Mouse (Mus musculus): ENCODE results near the gene Scamp4.
"Not testable (repeated sequence)": the region's sequence is repeated elsewhere in the genome, so short reads cannot be mapped to it uniquely, and the experiment has no call there.

Gene Scamp4

GRCm38 (mm10) chr10:80578131-80578750 is 24.4 kb upstream of the Scamp4 start:
- peak; percentile 31 to 60 for DNase-seq (ENCODE audit: low spot score in 2 of 2)

DNA sequence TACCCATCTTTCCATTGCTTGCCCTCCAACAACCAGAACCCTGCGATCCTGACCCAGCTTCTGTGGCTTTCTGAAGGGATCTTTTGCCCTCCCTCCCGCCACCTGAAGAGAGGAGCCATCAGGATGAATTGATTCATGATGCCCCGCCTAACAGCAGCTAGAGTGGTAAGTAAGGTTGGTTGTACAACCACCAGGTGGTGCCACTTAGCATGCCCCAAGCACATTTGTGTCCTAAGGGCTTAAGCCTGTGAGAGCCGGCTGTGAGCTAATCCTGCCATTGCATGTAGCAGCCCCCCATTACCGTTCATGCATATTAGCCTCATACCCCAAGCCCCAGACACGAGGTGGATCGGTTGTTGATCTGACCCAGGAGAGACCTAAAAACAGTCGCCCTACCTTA is 23.8 kb upstream of the Scamp4 start:
- peak; percentile 39 to 53 for DNase-seq (ENCODE audit: low spot score in 2 of 2)

- DNase-seq (ENCODE audit: low spot score in 2 of 2) = no peak
Observed at GRCm38 (mm10) chr10:80583047-80583446, 19.6 kb upstream of the Scamp4 start.

DNA sequence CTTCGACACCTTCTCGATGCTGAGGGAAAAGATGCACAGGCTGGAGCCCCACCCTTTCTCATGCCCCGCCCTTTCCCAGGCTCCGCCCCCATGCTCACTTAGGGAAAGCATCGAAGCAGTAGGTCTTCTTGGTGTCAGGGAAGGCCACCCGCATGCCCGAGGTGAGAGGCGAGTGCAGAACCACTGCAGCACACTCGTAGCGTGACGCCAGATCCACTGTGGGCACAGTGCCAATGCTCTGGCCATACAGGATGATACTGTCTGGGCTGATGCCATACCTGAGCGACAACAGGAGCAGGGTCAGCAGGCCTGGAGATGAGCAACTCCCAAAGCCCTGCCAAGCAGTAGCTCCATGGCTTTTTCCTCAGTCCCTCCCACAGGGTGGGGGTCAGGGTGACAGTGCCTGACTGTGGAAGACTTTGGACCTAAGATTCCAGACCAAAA is 18.6 kb upstream of the Scamp4 start:
- no peak for DNase-seq (ENCODE audit: low spot score in 2 of 2)

DNA sequence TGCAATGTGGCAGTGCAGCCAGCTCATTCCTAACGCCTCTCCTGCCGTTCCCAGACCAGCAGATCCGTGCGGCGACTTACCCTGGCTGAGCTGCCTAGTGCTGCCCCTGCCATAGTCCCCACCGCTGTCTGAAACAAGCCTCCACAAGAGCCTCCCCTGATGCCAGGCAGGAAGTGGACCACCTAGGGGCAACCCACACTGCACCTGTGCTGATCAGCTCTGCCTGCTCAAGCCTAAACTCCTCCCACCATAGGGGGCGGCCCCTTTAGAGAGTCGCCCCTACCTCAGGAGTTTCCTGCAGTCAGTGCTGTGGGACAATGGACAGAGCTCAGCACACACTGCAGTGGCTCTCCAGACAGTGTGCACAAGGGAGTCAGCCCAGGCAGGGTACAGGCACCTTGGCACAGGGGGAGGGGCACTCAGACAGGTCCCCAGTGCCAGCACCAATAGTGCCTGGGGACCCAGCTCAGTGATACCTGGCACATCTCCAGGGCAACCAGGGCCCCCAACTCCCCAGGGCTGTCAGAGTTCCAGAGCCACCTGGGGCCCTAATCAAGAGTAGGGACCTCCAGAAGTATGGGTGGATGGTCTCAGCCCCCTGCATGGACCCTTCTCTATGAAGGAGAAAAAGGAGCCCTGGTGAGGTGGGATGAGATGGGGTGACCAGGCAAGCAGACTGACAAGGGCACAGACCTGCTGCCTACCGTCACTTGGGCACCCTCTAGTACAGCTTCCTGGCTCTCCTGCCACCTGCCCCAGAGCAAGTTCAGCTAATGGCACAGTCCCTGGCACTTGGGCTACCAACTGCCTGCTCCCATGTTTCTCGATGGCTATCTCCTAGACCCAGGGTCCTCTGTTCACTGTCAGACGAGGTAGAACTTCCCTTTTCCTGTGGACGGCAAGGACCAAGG is 17.8 kb upstream of the Scamp4 start:
- no peak for DNase-seq (ENCODE audit: low spot score in 2 of 2)

DNA sequence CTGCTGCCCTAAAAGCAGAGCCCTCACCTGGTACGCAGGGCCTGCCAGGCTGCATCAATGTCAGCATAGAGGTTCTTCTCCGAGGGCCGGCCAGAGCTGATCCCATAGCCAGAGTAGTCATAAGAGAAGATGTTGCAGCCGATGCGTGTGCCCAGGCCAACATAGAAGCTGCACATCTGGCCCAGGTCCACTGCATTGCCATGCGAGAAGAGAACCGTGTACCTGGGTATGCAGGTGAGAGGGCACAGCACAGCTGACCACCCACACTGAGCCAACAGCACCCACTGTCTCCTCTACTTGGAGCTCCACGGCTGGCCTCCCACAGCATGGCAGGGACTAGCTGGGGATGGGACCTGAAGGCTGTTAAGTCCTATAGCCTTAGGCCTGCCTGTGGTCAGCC is 17.1 kb upstream of the Scamp4 start:
- no peak for DNase-seq (ENCODE audit: low spot score in 2 of 2)

DNA sequence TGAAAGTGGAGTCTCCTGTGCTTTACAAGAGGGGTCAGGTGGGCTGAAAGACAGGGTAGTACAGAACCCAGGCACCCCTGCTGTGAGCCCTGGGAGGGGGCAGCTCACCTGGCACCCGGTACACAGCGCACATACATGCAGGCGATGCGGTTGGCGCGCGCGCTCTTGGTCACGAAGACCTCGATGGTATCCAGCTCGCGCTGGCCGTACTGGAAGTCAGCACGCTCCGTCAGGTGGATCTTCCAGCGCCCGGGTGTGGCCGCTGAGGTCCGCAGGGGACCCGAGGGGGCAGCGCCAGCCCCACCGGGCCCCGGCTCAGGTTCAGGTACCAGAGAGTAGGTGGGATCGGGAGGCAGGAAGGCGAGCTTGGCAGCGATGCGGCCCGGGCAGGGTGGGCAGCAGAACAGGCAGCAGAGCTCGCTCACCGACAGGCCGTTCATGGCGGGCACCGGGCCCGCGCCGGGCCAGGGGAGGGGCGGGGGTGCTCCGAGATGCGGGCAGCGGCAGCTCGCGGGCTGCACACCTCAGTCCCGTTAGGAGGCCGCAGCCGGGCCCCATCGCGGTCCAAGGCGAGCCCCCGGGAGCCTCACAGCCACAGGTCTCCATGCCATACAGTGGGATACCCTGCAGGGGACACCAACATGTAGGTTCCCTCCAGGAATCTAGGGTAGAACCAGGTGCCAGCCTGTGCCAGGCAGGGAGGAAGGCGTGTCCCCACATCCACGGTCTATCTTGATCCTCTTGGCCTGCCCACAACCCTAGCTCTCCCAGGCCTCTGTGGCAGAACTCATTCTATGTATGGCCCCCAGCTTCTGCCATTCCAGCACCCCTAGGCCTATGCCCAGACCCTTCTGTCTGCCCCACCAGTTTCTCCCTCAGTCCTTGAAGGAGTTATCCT is 16.0 kb upstream of the Scamp4 start:
- DNase-seq (ENCODE audit: low spot score in 2 of 2) = no peak

- no peak for DNase-seq (ENCODE audit: low spot score in 2 of 2)
Observed at GRCm38 (mm10) chr10:80587305-80587657, 15.4 kb upstream of the Scamp4 start.

- no peak for DNase-seq (ENCODE audit: low spot score in 2 of 2)
Observed at GRCm38 (mm10) chr10:80589127-80589878, 13.4 kb upstream of the Scamp4 start.

DNA sequence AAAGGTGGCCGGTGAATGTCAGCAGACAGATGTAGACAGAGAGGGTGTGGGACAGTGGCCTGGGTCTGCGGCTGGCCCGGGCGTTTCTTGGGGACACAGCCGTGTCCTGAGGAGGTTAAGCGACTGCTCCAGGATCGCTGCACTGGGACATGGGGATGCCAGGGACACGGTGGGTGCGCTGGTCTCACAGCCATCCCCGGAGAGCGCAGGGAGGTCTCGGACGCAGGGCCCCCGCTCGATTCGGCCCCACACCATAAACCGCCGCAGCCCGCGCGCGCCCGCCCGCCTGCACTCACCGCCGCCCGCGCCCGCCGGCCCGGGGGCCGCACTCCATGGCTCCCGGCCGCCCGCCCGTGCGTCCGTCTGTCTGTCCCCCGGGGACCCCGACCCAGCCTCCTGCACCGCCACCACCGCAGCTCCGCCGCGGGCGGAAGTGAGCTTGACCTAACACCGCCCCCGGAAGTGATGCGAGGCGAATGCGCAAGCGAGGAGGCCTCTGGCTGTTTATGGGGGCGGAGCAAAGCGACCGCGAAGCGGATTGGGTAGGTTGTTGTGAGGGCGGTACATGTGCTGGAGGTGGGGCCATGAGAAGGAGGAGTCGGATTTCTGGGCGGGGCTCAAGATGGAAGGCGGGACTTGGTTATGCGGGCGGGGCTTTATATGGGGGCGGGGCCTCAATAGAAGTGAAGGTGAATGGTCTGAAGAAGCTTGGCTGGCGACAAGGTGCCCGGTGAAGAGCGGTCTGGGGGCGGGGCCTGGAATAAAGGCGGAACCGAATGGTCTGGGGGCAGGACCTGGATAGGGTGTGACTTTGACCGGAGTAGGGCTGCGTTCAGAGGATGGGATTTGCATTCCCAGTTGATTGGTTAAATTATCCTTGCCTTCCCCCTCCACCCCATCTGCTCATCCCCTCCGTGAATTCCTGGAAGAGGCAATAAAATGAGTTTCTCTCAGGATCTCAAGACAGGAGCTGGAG is 12.5 kb upstream of the Scamp4 start, which contains the start of gene Abhd17a:
Abhd17a (minus strand) TSS at position 463 of the 976 bp plus-strand sequence.
- DNase-seq (ENCODE audit: low spot score in 2 of 2) = peak; percentile 90 to 91

DNA sequence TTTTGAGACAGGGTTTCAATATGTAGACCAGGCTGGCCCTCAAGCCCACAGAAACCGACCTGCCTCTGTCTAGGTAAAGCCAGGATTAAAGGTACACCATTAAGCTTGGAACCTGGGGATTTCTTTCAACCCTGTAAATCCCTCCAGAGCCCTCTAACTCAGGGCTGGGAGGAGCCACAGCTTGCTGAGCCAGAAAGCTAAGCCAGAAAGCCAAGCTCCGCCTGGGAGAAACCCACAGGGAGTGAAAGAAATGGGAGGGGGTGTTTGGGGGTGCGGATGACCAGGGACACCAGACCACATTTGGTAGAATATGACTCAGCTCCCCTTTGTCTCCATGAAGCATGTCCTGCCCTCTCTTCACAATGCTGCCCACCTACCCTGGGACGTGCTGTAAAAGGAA is 6.4 kb upstream of the Scamp4 start:
- DNase-seq (ENCODE audit: low spot score in 2 of 2) = no peak

DNA sequence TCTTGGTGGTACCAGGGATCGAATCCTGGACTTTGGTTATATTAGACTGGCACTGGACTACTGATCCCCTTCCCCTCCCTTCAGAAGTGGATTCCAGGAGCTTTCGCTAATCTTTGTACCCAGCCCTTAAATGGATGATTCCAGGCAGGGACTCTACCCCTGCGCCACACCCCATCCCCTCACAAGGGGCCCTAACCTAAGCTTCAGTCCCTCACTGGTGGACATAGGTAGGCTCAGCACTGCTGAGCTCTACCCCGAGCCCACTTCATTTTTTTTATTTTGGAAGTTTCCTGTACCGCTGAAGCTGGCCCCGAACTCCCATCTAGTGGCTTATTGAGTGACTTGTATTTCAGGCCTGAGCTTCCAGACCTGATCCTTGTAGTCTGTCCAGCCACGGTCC is 692 bp downstream of the Scamp4 start:
- DNase-seq (ENCODE audit: low spot score in 2 of 2) = no peak

DNA sequence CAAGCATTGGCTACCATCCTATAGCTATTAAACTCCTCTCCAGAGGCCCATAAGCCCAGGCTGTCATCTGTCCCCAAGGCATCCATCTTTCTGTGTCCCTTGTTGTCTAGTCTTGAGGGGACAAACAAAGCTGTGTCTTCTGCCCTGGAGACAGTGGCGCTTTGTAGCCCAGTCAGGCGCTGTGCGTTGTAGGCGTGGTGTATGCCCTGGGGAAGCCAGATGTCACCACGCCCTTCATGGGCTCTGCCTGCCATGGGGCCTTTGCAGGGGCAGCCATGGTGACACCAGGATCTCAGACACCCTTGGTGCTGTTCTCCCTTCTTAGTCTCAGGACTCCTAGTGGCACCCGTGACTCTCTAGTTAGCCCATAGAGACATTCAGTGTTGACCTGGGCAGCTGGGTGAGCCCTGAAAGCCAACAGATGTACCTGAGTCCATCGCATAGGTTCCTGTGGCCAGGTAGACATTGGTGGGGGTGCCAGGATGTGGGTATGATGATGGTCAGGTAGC is 1.4 kb downstream of the Scamp4 start:
- no peak for DNase-seq (ENCODE audit: low spot score in 2 of 2)

GRCm38 (mm10) chr10:80604988-80605387 is 2.3 kb downstream of the Scamp4 start:
- no peak for DNase-seq (ENCODE audit: low spot score in 2 of 2)

DNA sequence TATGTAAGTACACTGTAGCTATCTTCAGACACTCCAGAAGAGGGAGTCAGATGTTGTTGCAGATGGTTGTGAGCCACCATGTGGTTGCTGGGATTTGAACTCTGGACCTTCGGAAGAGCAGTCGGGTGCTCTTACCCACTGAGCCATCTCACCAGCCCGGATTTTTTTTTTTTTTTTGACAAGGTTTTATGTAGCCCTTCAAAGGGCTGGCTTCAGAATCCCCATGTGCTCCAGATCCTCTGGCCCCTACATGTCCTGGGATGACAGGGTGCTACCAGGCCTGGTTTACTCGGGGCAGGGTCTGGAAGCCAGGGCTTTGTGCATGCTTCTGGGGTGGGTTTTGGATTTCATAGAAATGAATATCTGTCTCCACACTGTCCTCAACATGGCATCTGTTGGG is 3.0 kb downstream of the Scamp4 start, which contains the start of gene Gm49322:
Gm49322 (plus strand) TSS at position 301 of the 400 bp plus-strand sequence.
- not testable (repeated sequence) for DNase-seq (ENCODE audit: low spot score in 2 of 2)

GRCm38 (mm10) chr10:80606306-80606705 is 3.6 kb downstream of the Scamp4 start:
- DNase-seq (ENCODE audit: low spot score in 2 of 2) = no peak

DNA sequence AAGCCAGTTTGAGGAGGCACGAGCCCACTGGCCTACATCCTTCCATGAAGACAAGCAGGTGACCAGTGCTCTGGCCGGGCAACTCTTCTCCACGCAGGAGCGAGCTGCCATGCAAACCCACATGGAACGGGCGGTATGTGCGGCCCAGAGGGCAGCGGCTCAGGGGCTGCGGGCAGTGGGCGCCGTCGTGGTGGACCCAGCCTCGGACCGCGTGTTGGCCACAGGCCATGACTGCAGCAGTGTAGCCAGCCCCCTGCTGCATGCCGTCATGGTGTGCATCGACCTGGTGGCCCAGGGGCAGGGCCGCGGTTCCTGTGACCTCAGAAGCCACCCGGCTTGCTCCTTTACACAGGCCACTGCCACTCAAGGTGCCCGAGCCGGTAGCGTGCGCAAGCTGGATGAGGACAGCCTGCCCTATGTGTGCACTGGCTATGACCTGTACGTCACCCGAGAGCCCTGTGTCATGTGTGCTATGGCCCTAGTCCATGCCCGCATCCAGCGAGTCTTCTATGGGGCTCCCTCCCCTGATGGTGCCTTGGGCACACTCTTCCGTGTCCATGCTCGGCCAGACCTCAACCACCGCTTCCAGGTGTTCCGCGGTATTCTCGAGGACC is 4.2 kb downstream of the Scamp4 start:
- no peak for DNase-seq (ENCODE audit: low spot score in 2 of 2)

DNA sequence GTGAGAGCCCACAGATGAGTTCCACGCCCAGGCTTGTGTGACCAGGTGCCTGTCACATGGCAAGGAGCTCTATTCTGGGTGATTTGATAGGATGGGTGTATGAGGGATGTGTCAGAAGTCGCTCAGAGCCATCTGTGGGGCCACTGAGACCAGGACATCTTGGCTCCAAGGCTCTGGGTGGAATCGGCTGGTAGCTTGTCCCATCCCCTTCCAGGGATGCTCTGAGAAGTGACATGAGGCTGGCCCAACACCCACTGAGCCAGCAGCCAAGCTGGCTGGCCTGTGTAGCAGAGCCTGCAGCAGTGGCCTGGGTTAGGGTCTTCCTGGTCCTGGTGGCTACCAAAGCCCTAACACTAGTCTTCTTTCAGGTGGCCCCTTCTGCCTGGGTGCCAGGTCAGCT is 5.8 kb downstream of the Scamp4 start:
- no peak for DNase-seq (ENCODE audit: low spot score in 2 of 2)

- no peak for DNase-seq (ENCODE audit: low spot score in 2 of 2)
Observed at GRCm38 (mm10) chr10:80609269-80609924, 6.7 kb downstream of the Scamp4 start.
